Mouse (Mus musculus) kidney, embryonic 14.5 days (tissue): Measurements from ENCODE around the gene Klhl6. TPM values are rescaled to one million over a fixed set of nuclear protein-coding genes. Genes with fewer than 3 reads are reported as not detected.
"Not testable (repeated sequence)": the region's sequence is repeated elsewhere in the genome, so short reads cannot be mapped to it uniquely, and the experiment has no call there.

Experiments used
- ATAC-seq: fragments of 200-750 bp; cut with Nextera tagmentation; 2 replicates; pipeline ENCODE4 v1.8.0; 2017; ENCODE audit warnings: moderate number of reproducible peaks, mild to moderate bottlenecking, moderate TSS enrichment, moderate library complexity; ENCODE audit not compliant: low FRiP score, low TSS enrichment
- H3K27ac ChIP-seq: fragments of 300-500 bp; sonication (generic); 2 replicates; pipeline ENCODE4 v1.5.1; 2014; ENCODE audit warnings: low read depth, mild to moderate bottlenecking, low read length, moderate library complexity, mixed read lengths
- H3K27me3 ChIP-seq: fragments of 300-500 bp; sonication (generic); 2 replicates; pipeline ENCODE4 v1.6.1; 2014; ENCODE audit warnings: mild to moderate bottlenecking, low read length; ENCODE audit not compliant: control insufficient read depth, insufficient read depth
- H3K36me3 ChIP-seq: fragments of 300-500 bp; sonication (generic); 2 replicates; pipeline ENCODE4 v1.6.1; 2014; ENCODE audit warnings: low read length, mixed read lengths; ENCODE audit not compliant: control insufficient read depth, insufficient read depth
- H3K4me1 ChIP-seq: fragments of 300-500 bp; sonication (generic); 2 replicates; pipeline ENCODE4 v1.6.1; 2014; ENCODE audit warnings: low read length, mixed read lengths; ENCODE audit not compliant: control insufficient read depth, insufficient read depth
- H3K4me2 ChIP-seq: fragments of 300-500 bp; sonication (generic); replicated peaks from 2 replicates; pipeline ENCODE4 v1.6.1; 2014; ENCODE audit warnings: low read depth, mild to moderate bottlenecking, low read length
- H3K4me3 ChIP-seq: fragments of 300-500 bp; sonication (generic); 2 replicates; pipeline ENCODE4 v1.5.1; 2014; ENCODE audit warnings: mild to moderate bottlenecking, low read length
- H3K9ac ChIP-seq: fragments of 300-500 bp; sonication (generic); 2 replicates; pipeline ENCODE4 v1.6.1; 2014; ENCODE audit warnings: low read depth, mild to moderate bottlenecking, low read length, moderate library complexity
- H3K9me3 ChIP-seq: fragments of 300-500 bp; sonication (generic); 2 replicates; pipeline ENCODE4 v1.6.1; 2016; ENCODE audit warnings: low read length; ENCODE audit not compliant: control insufficient read depth
- WGBS: fragments of 180-500 bp; shearing (Covaris S2); extraction: QIAGEN DNeasy Blood & Tissue Kit; methylation state at CpG from one replicate; pipeline ENCODE4 v1.1.7; 2014; 5-methylcytosine and 5-hydroxymethylcytosine counted together
- polyA plus RNA-seq: library from polyadenylated mRNA; unstranded; fragments of >200 nt; fragmentation: Nextera tagmentation; extraction: Ambion mirVana; gene quantifications from 2 replicates; pipeline ENCODE4 v1.2.1, GENCODE M21; 2014

The Klhl6 gene
- 9.2 and 10.7 TPM in 2 replicates for polyA plus RNA-seq

DNA sequence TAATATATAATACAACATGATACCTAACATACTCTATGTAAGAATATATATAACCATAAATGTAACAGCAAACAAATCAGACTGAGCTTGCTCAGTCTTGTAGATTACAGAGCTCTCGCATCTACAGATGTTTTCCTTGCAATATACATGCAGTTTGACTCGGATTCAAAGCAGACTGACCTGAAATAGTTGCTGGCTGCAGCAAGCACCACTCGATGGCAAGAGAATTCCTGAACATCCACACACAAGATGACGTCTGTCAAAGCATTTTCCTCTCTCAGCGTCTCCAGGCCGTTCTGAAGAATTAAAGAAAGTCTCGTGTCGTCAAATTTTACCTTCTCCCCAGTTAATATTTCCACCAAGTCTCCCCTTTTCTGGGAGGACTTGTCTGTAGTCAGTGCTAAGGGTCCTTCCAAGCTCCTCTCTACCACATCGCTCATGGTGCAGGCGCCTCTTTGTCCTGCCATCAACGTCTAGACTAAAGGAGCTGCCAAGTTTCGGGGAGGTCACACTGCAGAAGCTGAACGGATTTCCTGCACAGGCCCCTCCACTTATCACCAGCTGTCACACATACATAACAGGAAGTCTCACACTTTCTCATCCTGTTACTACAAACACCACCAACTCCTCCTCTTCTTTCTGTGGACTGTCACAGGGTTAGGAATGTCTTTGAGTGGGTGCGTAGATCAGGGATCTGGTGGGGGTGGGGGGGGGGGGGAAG lies at the start of gene Klhl6:
Gene Klhl6 (minus strand): TSS at position 501 of the 721 bp plus-strand sequence.
- no peaks in the 10 kb centered on the region for H3K9me3 ChIP-seq
- H3K4me3 ChIP-seq, result peak within 1 kb of the TSS; percentile 27; the same call in 1 of the 2 replicates
- WGBS, result 51% methylated on average over 14 of the region's 14 CpGs
- H3K9ac ChIP-seq, result no peak within 1 kb of the TSS
- H3K4me2 ChIP-seq, result 0 out of 2 replicates have a peak within 1 kb of the TSS, but pooled peaks have one; percentile 21
- no peaks in the 10 kb centered on the region for H3K36me3 ChIP-seq
- H3K4me1 ChIP-seq, result no peaks in the 10 kb centered on the region
- peak; percentile 85 for ATAC-seq
- no peaks in the 10 kb centered on the region for H3K27me3 ChIP-seq
- no peak within 1 kb of the TSS; the same call in 1 of the 2 replicates for H3K27ac ChIP-seq

DNA sequence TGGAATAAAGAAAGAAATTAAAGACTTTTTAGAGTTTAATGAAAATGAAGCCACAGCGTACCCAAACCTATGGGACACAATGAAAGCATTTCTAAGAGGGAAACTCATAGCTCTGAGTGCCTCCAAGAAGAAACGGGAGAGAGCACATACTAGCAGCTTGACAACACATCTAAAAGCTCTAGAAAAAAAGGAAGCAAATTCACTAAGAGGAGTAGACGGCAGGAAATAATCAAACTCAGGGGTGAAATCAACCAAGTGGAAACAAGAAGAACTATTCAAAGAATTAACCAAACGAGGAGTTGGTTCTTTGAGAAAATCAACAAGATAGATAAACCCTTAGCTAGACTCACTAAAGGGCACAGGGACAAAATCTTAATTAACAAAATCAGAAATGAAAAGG lies 44.4 kb upstream of the Klhl6 start:
- not testable (repeated sequence) for H3K9ac ChIP-seq, H3K4me2 ChIP-seq, H3K27ac ChIP-seq, H3K9me3 ChIP-seq, H3K4me1 ChIP-seq, ATAC-seq, H3K4me3 ChIP-seq, H3K36me3 ChIP-seq, H3K27me3 ChIP-seq
- WGBS, result 100% methylated on average over 2 of the region's 4 CpGs

DNA sequence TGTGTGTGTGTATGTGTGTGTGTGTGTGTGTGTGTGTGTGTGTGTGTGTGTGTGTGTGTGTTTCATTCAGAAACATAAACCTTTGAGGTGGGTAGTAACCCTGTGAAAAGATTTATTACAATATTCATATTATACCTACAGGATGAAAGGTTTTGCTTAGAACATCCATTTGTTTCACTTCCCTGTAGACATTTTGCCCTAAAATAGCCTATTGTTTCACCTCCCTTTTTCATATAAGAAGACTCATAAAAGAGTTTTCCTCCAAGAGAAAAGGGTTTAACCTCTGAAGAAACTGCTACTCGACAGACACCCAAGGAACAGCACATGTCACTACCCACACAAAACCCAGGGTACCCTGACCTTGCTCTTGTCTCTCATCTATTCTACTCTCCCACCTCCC lies 40.0 kb upstream of the Klhl6 start:
- 70% methylated on average over 1 of the region's 1 CpGs for WGBS
- no peak for ATAC-seq
- H3K4me1 ChIP-seq, result no peaks in the 10 kb centered on the region

DNA sequence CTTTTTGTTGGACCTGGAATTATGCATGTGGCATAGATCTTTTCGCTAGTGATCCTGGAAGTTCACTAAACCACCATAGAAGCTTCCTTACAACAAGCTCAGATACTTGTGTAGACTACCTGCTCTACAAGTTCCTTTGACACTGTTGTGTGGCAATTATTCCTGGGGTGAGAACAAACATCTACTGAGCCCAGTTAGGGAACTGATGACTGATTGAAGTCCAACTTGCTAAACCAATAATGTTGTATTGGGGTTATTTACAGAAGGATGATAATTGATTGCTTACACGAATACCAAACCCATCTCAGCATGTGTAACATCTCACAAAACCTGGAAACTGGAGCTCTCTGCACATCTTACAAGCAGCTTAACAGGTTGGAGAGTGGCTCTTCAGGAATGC lies 39.0 kb upstream of the Klhl6 start:
- Histone ChIP-seq H3K36me3 (no peaks in the 10 kb centered on the region), H3K9ac (no peak overlapping the region), H3K4me1 (no peaks in the 10 kb centered on the region), H3K4me2 (no peak overlapping the region), H3K9me3 (no peaks in the 10 kb centered on the region), H3K27ac (no peak overlapping the region), H3K27me3 (no peaks in the 10 kb centered on the region), H3K4me3 (no peak overlapping the region)
- 53% methylated on average over 2 of the region's 2 CpGs for WGBS
- ATAC-seq, result no peak

More for the DNA sequence above, 40.0 kb upstream of the Klhl6 start:
- Histone ChIP-seq H3K9ac (no peak overlapping the region), H3K4me3 (no peak overlapping the region), H3K9me3 (no peaks in the 10 kb centered on the region), H3K4me2 (no peak overlapping the region), H3K27ac (no peak overlapping the region), H3K36me3 (no peaks in the 10 kb centered on the region), H3K27me3 (no peaks in the 10 kb centered on the region)

DNA sequence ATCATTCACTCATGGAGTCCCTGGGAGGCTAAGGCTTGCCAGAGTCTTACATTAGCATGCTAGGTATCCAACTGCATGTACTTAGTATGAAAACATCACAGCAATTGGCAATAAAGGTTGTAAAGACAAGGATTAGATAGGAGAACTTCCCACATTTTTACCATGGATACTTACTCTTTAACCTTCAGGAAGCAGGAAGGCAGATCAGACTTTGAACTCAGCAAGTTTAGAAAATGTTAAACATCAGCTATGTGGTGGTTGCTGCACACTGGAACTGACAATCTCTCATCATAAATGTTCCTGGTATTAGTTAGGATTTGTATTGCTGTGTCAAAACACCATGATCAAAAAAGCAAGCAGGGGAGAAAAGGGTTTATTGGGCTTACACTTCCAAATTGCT lies 29.8 kb upstream of the Klhl6 start:
- H3K36me3 ChIP-seq, result no peaks in the 10 kb centered on the region
- no peaks in the 10 kb centered on the region for H3K4me1 ChIP-seq
- no peaks in the 10 kb centered on the region for H3K27me3 ChIP-seq
- ATAC-seq, result no peak
- no peak overlapping the region for H3K4me2 ChIP-seq
- H3K27ac ChIP-seq, result no peak overlapping the region
- no peaks in the 10 kb centered on the region for H3K9me3 ChIP-seq
- no peak overlapping the region for H3K9ac ChIP-seq
- H3K4me3 ChIP-seq, result no peak overlapping the region

DNA sequence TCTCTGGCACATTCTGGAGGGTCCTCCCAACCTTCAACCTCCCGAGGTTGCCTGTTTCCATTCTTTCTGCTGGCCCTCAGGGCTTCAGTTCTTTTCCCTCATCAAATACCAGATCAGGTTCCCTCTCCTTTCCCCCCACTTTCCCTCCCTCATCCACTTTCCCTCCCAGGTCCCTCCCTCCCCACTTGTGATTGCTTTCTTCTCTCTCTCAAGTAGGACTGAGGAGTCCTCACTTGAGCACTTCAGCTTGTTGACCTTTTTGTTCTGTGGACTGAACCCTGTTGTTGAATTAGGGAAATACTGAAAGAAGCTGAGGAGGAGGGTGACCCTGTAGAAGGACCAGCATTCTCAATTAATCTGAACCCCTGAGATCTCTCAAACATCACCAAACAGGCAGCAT lies 23.2 kb upstream of the Klhl6 start:
- Histone ChIP-seq H3K9me3 (no peaks in the 10 kb centered on the region), H3K27ac (no peak overlapping the region), H3K9ac (no peak overlapping the region), H3K4me2 (no peak overlapping the region), H3K27me3 (no peaks in the 10 kb centered on the region), H3K4me1 (no peaks in the 10 kb centered on the region), H3K4me3 (no peak overlapping the region), H3K36me3 (no peaks in the 10 kb centered on the region)
- 54% methylated on average over 1 of the region's 1 CpGs for WGBS
- ATAC-seq, result no peak

DNA sequence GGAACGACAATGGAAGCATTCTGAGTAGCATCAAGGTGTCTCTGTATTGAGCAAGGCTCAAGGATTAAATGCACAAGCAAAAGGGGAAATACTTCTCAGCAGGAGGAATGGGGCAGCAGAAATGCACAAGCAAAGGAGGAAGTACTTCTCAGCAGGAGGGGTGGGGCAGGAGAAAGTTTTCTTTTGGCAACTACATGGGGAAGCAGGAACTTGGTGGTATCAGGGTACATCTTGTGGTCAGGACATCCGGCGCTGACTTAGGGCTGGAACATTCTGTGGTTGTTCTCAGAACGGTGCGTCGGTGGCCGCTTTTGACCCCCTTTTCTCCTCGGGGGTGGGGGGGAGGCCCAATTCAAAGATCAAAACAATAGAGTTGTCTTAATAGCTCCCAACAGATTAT lies 17.4 kb upstream of the Klhl6 start:
- H3K4me1 ChIP-seq, ATAC-seq, H3K4me2 ChIP-seq, H3K36me3 ChIP-seq, H3K27me3 ChIP-seq, H3K9ac ChIP-seq, H3K9me3 ChIP-seq, H3K4me3 ChIP-seq, H3K27ac ChIP-seq: not testable (repeated sequence)
- WGBS, result 89% methylated on average over 8 of the region's 8 CpGs

DNA sequence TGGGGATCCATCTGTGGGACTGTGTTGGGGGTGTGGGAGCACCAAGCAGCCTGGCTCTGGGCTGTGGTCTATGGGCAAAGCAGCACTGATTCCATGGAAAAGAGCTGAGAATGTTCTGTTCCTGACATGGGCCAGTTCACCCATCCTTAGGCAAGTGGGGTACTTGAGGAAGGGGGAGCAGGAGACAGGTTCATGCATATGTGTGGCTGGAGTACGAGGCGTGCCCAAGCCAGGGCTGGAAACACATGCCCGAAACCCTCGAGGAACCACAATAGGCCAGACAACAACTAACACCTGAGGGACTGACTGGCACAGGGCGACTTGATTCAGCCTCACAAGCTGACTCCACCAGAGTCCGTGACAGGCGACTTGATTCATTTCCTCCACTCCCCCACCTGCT lies 14.8 kb upstream of the Klhl6 start:
- H3K4me1 ChIP-seq, result no peaks in the 10 kb centered on the region
- H3K9ac ChIP-seq, result no peak overlapping the region
- H3K4me2 ChIP-seq, result no peak overlapping the region
- no peak overlapping the region for H3K27ac ChIP-seq
- H3K27me3 ChIP-seq, result no peaks in the 10 kb centered on the region
- no peak for ATAC-seq
- H3K9me3 ChIP-seq, result no peaks in the 10 kb centered on the region
- WGBS, result 79% methylated on average over 7 of the region's 7 CpGs
- H3K36me3 ChIP-seq, result no peaks in the 10 kb centered on the region
- no peak overlapping the region for H3K4me3 ChIP-seq

DNA sequence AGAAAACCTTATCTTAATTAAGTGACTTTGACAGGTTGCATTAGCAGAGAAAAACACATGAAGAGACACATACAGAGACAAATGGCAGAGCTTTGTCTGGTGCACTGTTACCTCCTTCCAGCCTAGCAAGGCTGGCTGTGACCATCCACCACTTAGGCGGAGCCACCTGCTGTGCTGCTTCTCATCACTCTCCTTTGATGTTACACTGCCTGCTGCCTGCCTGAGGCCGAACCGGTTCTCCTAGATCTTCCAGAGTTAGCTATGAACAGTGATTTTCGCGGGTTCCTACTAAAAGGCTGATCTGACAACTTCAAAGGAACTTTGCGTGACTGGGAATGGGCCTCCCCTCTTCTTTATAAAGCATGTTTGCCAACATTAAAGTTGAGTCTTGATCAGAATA lies 14.1 kb upstream of the Klhl6 start:
- ATAC-seq, H3K27me3 ChIP-seq: not testable (repeated sequence)
- 19% methylated on average over 6 of the region's 6 CpGs for WGBS

More for the DNA sequence above, 14.1 kb upstream of the Klhl6 start:
- not testable (repeated sequence) for H3K27ac ChIP-seq, H3K4me2 ChIP-seq, H3K36me3 ChIP-seq, H3K9me3 ChIP-seq, H3K9ac ChIP-seq, H3K4me3 ChIP-seq, H3K4me1 ChIP-seq
